In the genomic region with DNA sequence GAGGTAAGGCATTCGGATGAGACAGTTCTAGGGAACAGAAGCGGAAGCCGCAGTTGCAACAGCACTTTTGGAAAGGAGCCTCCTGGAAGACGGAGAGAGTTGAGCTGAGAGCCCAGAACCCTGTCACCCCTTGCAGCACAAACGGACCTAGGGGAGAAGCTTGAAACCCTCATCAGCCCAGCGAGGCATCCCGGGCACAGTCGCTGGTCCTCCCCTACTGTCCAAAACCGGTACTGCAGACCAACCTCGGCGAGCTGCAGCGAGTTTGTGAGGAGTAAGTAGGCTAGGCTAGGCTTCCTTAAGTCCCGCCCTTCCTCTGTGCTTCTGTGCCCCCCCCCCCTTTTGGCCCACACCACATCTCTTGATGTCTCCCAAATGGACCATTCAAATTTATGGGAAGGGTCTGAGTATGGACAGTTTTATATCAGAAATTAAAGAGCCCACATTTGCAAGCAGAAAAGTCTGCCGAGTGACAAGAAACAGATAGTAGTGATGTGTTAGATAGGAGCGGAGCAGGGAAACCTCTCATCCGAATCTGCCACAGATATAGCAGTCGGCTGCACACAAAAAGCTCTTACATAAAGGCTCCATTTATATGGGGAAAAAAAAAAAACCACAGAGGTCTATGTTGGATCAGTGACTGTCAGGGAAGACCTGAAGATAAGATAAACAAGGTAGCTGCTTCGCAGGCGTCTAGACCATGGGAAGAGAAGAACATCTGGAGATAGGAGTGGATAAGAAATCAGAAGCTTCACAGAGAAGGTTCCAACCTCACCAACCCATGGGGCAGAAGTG, we compare ENCODE assay signal across 8 mouse cellular contexts. TPM values are rescaled to one million over a fixed set of nuclear protein-coding genes. Genes with fewer than 3 reads are reported as not detected.
DNase-seq lines count a peak whose midpoint lies in the region; ATAC-seq and TF ChIP-seq lines count a peak whose summit lies in the region.

No protein-coding gene starts in this region.

- H3K4me3 ChIP-seq in bone marrow, adult 2 months (replicated peaks; ENCODE audit: control insufficient read depth, low read depth, low read length), result no peak overlapping the region
- H3K4me3 ChIP-seq in embryonic fibroblast, embryonic 13.5 days (ENCODE audit: insufficient read depth, low read length), result no peak overlapping the region
- no peak overlapping the region for H3K4me3 ChIP-seq in heart, embryonic 12.5 days
- H3K4me3 ChIP-seq in kidney, embryonic 15.5 days (replicated peaks), result no peak overlapping the region
- no peak overlapping the region for H3K4me3 ChIP-seq in stomach, embryonic 14.5 days (ENCODE audit: low read depth, low read length)

- H3K9me3 ChIP-seq in heart, embryonic 12.5 days (replicated peaks), result no peaks in the 10 kb centered on the region
- H3K9me3 ChIP-seq in kidney, embryonic 15.5 days (replicated peaks), result no peaks in the 10 kb centered on the region
- H3K9me3 ChIP-seq in stomach, embryonic 14.5 days (ENCODE audit: control insufficient read depth, low read depth, low read length), result no peaks in the 10 kb centered on the region

- H3K4me2 ChIP-seq in heart, embryonic 12.5 days, result peak overlapping the region; percentile 27; the same call in 1 of the 2 replicates
- no peak overlapping the region for H3K4me2 ChIP-seq in kidney, embryonic 15.5 days
- peak overlapping the region; percentile 15; the same call in 1 of the 2 replicates for H3K4me2 ChIP-seq in stomach, embryonic 14.5 days (replicated peaks; ENCODE audit: low read depth, low read length)

- H3K9ac ChIP-seq in heart, embryonic 12.5 days, result 0 out of 2 replicates have a peak overlapping the region, but pooled peaks have one; percentile 20
- H3K9ac ChIP-seq in kidney, embryonic 15.5 days, result no peak overlapping the region
- H3K9ac ChIP-seq in stomach, embryonic 14.5 days (replicated peaks; ENCODE audit: low read depth, low read length), result no peak overlapping the region; the same call in 1 of the 2 replicates

- TF ChIP-seq CTCF in bone marrow, adult 2 months (IDR thresholded peaks at IDR 0.05; ENCODE audit: control insufficient read depth, insufficient read depth, low read length), result peak; percentile 87
- TF ChIP-seq CTCF in embryonic fibroblast, embryonic 13.5 days (IDR thresholded peaks at IDR 0.05; ENCODE audit: borderline replicate concordance, insufficient read depth, low read length), result peak; percentile 92

- WGBS in bone marrow, adult 2 months, result 28% methylated on average over 19 of the region's 19 CpGs
- 11% methylated on average over 19 of the region's 19 CpGs for WGBS in heart, embryonic 12.5 days
- 18% methylated on average over 19 of the region's 19 CpGs for WGBS in kidney, embryonic 15.5 days
- 14% methylated on average over 19 of the region's 19 CpGs for WGBS in stomach, embryonic 14.5 days

- no peaks in the 10 kb centered on the region for H3K27me3 ChIP-seq in heart, embryonic 12.5 days (replicated peaks)
- H3K27me3 ChIP-seq in kidney, embryonic 15.5 days, result peaks cover 4% of the 10 kb centered on the region; the same call in 1 of the 2 replicates
- H3K27me3 ChIP-seq in stomach, embryonic 14.5 days (ENCODE audit: control insufficient read depth, insufficient read depth, low read length), result no peaks in the 10 kb centered on the region

- no peaks in the 10 kb centered on the region for H3K36me3 ChIP-seq in heart, embryonic 12.5 days
- no peaks in the 10 kb centered on the region for H3K36me3 ChIP-seq in kidney, embryonic 15.5 days
- no peaks in the 10 kb centered on the region for H3K36me3 ChIP-seq in stomach, embryonic 14.5 days (ENCODE audit: control insufficient read depth, insufficient read depth, low read length)

- no peak overlapping the region for H3K27ac ChIP-seq in bone marrow, adult 2 months (ENCODE audit: control insufficient read depth, insufficient read depth, low read depth, low read length, poor library complexity)
- H3K27ac ChIP-seq in embryonic fibroblast, embryonic 13.5 days (ENCODE audit: insufficient read depth, low read length), result no peak overlapping the region
- no peak overlapping the region for H3K27ac ChIP-seq in heart, embryonic 12.5 days (ENCODE audit: poor library complexity, severe bottlenecking)
- peak overlapping the region; percentile 51; the same call in 1 of the 2 replicates for H3K27ac ChIP-seq in kidney, embryonic 15.5 days
- H3K27ac ChIP-seq in stomach, embryonic 14.5 days (ENCODE audit: low read length), result no peak overlapping the region

- peak; percentile 86 for DNase-seq in B cell, adult 2 months
- peak; percentile 76 for DNase-seq in liver
- DNase-seq in natural killer cell, adult 2 months (ENCODE audit: low spot score in 2 of 2), result peak; percentile 53 to 70

- H3K4me1 ChIP-seq in bone marrow, adult 2 months (ENCODE audit: control insufficient read depth, insufficient read depth, low read length), result no peaks in the 10 kb centered on the region; the same call in none of the 2 replicates
- peaks cover 5% of the 10 kb centered on the region for H3K4me1 ChIP-seq in embryonic fibroblast, embryonic 13.5 days (ENCODE audit: control insufficient read depth, insufficient read depth, low read length)
- H3K4me1 ChIP-seq in heart, embryonic 12.5 days (replicated peaks), result peaks cover 15% of the 10 kb centered on the region
- peaks cover 44% of the 10 kb centered on the region for H3K4me1 ChIP-seq in kidney, embryonic 15.5 days
- 0 out of 2 replicates have a peak, but pooled peaks cover 8% of the 10 kb centered on the region for H3K4me1 ChIP-seq in stomach, embryonic 14.5 days (ENCODE audit: control insufficient read depth, insufficient read depth, low read length)

- TF ChIP-seq POLR2A in bone marrow, adult 2 months (IDR thresholded peaks at IDR 0.05; ENCODE audit: borderline replicate concordance, control insufficient read depth, low read depth, low read length), result no peak
- TF ChIP-seq POLR2A in embryonic fibroblast, embryonic 13.5 days (IDR thresholded peaks at IDR 0.05; ENCODE audit: low read depth, low read length), result no peak

- peak; percentile 46; the same call in 1 of the 2 replicates for ATAC-seq in heart, embryonic 12.5 days (ENCODE audit: insufficient number of reproducible peaks, low FRiP score)
- peak; percentile 69 for ATAC-seq in kidney, embryonic 15.5 days (replicated peaks; ENCODE audit: low FRiP score)
- peak; percentile 64 for ATAC-seq in stomach, embryonic 14.5 days (ENCODE audit: insufficient number of reproducible peaks, insufficient read depth, low FRiP score, low read depth)

RNA-seq across cellular contexts. Expression of a gene that starts 31.5 kb away (rescaled TPM):
- 11.3 and 13.5 TPM in 2 replicates for polyA plus RNA-seq in bone marrow, adult 2 months (2011; ENCODE audit: insufficient read depth, insufficient read length, low replicate concordance, missing spikeins)
- 116 and 122 TPM in 2 replicates for polyA plus RNA-seq in embryonic fibroblast, embryonic 13.5 days (2011; ENCODE audit: insufficient read length, low read depth, missing spikeins)
- 30.4 and 31.9 TPM in 2 replicates for polyA plus RNA-seq in heart, embryonic 12.5 days (2016; fragmentation: Nextera tagmentation; extraction: Ambion mirVana)
- 18.3 and 21.0 TPM in 2 replicates for polyA plus RNA-seq in kidney, embryonic 15.5 days (2015; fragmentation: Nextera tagmentation; extraction: Ambion mirVana)
- 29.5 and 32.4 TPM in 2 replicates for polyA plus RNA-seq in stomach, embryonic 14.5 days (2014; fragmentation: Nextera tagmentation; extraction: Ambion mirVana)

RNA-seq across cellular contexts. Expression of a gene that starts 41.6 kb away (rescaled TPM):
- polyA plus RNA-seq in bone marrow, adult 2 months (2011; ENCODE audit: insufficient read depth, insufficient read length, low replicate concordance, missing spikeins), result 19.9 and 43.0 TPM in 2 replicates
- 29.5 and 31.7 TPM in 2 replicates for polyA plus RNA-seq in embryonic fibroblast, embryonic 13.5 days (2011; ENCODE audit: insufficient read length, low read depth, missing spikeins)
- polyA plus RNA-seq in heart, embryonic 12.5 days (2016; fragmentation: Nextera tagmentation; extraction: Ambion mirVana), result 23.5 and 24.1 TPM in 2 replicates
- polyA plus RNA-seq in kidney, embryonic 15.5 days (2015; fragmentation: Nextera tagmentation; extraction: Ambion mirVana), result 46.1 and 46.6 TPM in 2 replicates
- polyA plus RNA-seq in stomach, embryonic 14.5 days (2014; fragmentation: Nextera tagmentation; extraction: Ambion mirVana), result 35.5 and 42.2 TPM in 2 replicates
